Mouse (Mus musculus): ENCODE results near the gene Zfp280b. TPM values are rescaled to one million over a fixed set of nuclear protein-coding genes. Genes with fewer than 3 reads are reported as not detected.

Zfp280b gene
- total and polyA plus RNA-seq, 3 experiments = 19.0 to 36.6 (median 24.4) TPM

- Histone ChIP-seq H3K4me2 (ENCODE audit: insufficient read depth, low read depth, poor library complexity, severe bottlenecking) (no peak overlapping the region), H3K4me1 (ENCODE audit: control insufficient read depth in 1 of 2, insufficient read depth in 2 of 2) (peaks cover 13 to 36% of the 10 kb centered on the region in 2 experiments), H3K27ac (ENCODE audit: insufficient read depth, low read depth) (no peak overlapping the region), H3K36me3 (replicated peaks in 1 of 2; ENCODE audit: control insufficient read depth in 1 of 2, insufficient read depth in 1 of 2, low read length in 1 of 2) (peaks cover 0 to 3% of the 10 kb centered on the region in 2 experiments), H3K4me3 (replicated peaks in 1 of 3; ENCODE audit: low read depth in 2 of 3, low read length in 2 of 3, poor library complexity in 1 of 3) (no peak overlapping the region), H3K9me3 (replicated peaks; ENCODE audit: low read length) (peaks cover 7% of the 10 kb centered on the region), H3K79me2 (replicated peaks; ENCODE audit: control insufficient read depth, extremely low read depth, insufficient read depth, poor library complexity, severe bottlenecking) (peaks cover 18% of the 10 kb centered on the region), H3K27me3 (replicated peaks) (no peaks in the 10 kb centered on the region), H3K9ac (ENCODE audit: insufficient read depth, low read depth) (no peak overlapping the region)
- no peak for DNase-seq (ENCODE audit: extremely low read depth)
- TF ChIP-seq RAD21 (IDR thresholded peaks at IDR 0.05; ENCODE audit: low read depth, low read length) (no peak), JUND (conservative IDR thresholded peaks at IDR 0.05; ENCODE audit: low read depth, low read length) (no peak), SMC3 (IDR thresholded peaks at IDR 0.05; ENCODE audit: low read depth, low read length) (no peak), MXI1 (IDR thresholded peaks at IDR 0.05; ENCODE audit: low read depth, low read length) (no peak), EP300 (IDR thresholded peaks at IDR 0.05; ENCODE audit: low read length) (no peak), CTCF (conservative IDR thresholded peaks at IDR 0.05 in 1 of 2, IDR thresholded peaks at IDR 0.05 in 1 of 2; ENCODE audit: low read depth in 2 of 2, low read length in 2 of 2) (no peak), NRF1 (IDR thresholded peaks at IDR 0.05; ENCODE audit: low read depth, low read length) (no peak), KAT2A (IDR thresholded peaks at IDR 0.05; ENCODE audit: insufficient replicate concordance, low read length) (no peak), JUN (IDR thresholded peaks at IDR 0.05; ENCODE audit: insufficient read depth, low read depth, low read length) (no peak), SIN3A (IDR thresholded peaks at IDR 0.05; ENCODE audit: low read length) (no peak), GABPA (IDR thresholded peaks at IDR 0.05; ENCODE audit: insufficient replicate concordance, low read depth, low read length) (no peak)
- in situ Hi-C loops (cut with MboI; ENCODE audit: low pct_ligation_motif_present, low pct_unique_long_range_greater_than_20kb, low sequenced_read_pairs) = no loop called here
- dilution Hi-C loops (cut with MboI; ENCODE audit: extremely low pct_ligation_motif_present, extremely low pct_unique_long_range_greater_than_20kb, low sequenced_read_pairs) = no loop called here
These were observed 3.2 kb upstream of the Zfp280b start for GRCm38 (mm10) chr10:76029276-76029675.

- Histone ChIP-seq H3K27me3 (replicated peaks) (no peaks in the 10 kb centered on the region), H3K9ac (ENCODE audit: insufficient read depth, low read depth) (no peak overlapping the region), H3K9me3 (replicated peaks; ENCODE audit: low read length) (peaks cover under 1% of the 10 kb centered on the region), H3K79me2 (replicated peaks; ENCODE audit: control insufficient read depth, extremely low read depth, insufficient read depth, poor library complexity, severe bottlenecking) (peaks cover 30% of the 10 kb centered on the region), H3K4me1 (ENCODE audit: control insufficient read depth in 1 of 2, insufficient read depth in 2 of 2) (peaks cover 13 to 44% of the 10 kb centered on the region in 2 experiments), H3K4me3 (replicated peaks in 1 of 3; ENCODE audit: low read depth in 2 of 3, low read length in 2 of 3, poor library complexity in 1 of 3) (no peak overlapping the region), H3K36me3 (replicated peaks in 1 of 2; ENCODE audit: control insufficient read depth in 1 of 2, insufficient read depth in 1 of 2, low read length in 1 of 2) (peaks cover 0 to 10% of the 10 kb centered on the region in 2 experiments), H3K4me2 (ENCODE audit: insufficient read depth, low read depth, poor library complexity, severe bottlenecking) (no peak overlapping the region), H3K27ac (ENCODE audit: insufficient read depth, low read depth) (no peak overlapping the region)
- in situ Hi-C loops (cut with MboI; ENCODE audit: low pct_ligation_motif_present, low pct_unique_long_range_greater_than_20kb, low sequenced_read_pairs) = no loop called here
- DNase-seq (ENCODE audit: extremely low read depth) = no peak
- dilution Hi-C loops (cut with MboI; ENCODE audit: extremely low pct_ligation_motif_present, extremely low pct_unique_long_range_greater_than_20kb, low sequenced_read_pairs) = no loop called here
- TF ChIP-seq MAX (IDR thresholded peaks at IDR 0.05; ENCODE audit: low read length) = no peak
- 0 out of 2 replicates have a peak, but pooled peaks have one; percentile 32 for TF ChIP-seq ZNF384 (IDR thresholded peaks at IDR 0.05; ENCODE audit: low read depth, low read length)
These were observed 2.0 kb upstream of the Zfp280b start for GRCm38 (mm10) chr10:76030496-76030895.

All from CH12.LX (cell line).